Mouse (Mus musculus) cerebellum, adult 2 months (tissue): ENCODE results near the gene Gm11037. TPM values are rescaled to one million over a fixed set of nuclear protein-coding genes. Genes with fewer than 3 reads are reported as not detected.

Source experiments
- DNase-seq, 2 experiments: peaks; one replicate each; pipeline ENCODE4 v3.0.0; 2021
- H3K27ac ChIP-seq: fragments of 200-500 bp; 2 replicates; pipeline ENCODE4 v1.5.1; 2012; ENCODE audit warnings: low read length, control low read depth, inconsistent platforms; ENCODE audit not compliant: insufficient read depth
- H3K27me3 ChIP-seq: fragments of 200-500 bp; 2 replicates; pipeline ENCODE4 v1.6.1; 2012; ENCODE audit warnings: inconsistent platforms, mild to moderate bottlenecking, low read length, moderate library complexity; ENCODE audit not compliant: control insufficient read depth, insufficient read depth
- H3K4me1 ChIP-seq: fragments of 200-500 bp; 2 replicates; pipeline ENCODE4 v1.6.1; 2011; ENCODE audit warnings: low read length; ENCODE audit not compliant: control insufficient read depth, insufficient read depth
- H3K4me3 ChIP-seq: fragments of 200-500 bp; replicated peaks from 2 replicates; pipeline ENCODE3; 2011; ENCODE audit warnings: mild to moderate bottlenecking, low read depth, low read length, control low read depth; ENCODE audit not compliant: insufficient read depth
- CTCF ChIP-seq: fragments of 200-500 bp; IDR thresholded peaks from 2 replicates; pipeline ENCODE4 v1.5.1; 2011; ENCODE audit warnings: low read depth, mild to moderate bottlenecking, control low read depth, low read length, moderate library complexity, borderline replicate concordance; ENCODE audit not compliant: insufficient read depth
- POLR2A ChIP-seq: fragments of 200-500 bp; IDR thresholded peaks from 2 replicates; pipeline ENCODE4 v1.6.1; 2011; ENCODE audit warnings: low read length, control low read depth, borderline replicate concordance; ENCODE audit not compliant: insufficient read depth
- WGBS: fragments of 180-500 bp; shearing (Covaris S2); methylation state at CpG from one replicate; pipeline ENCODE4 v1.1.7; 2018; 5-methylcytosine and 5-hydroxymethylcytosine counted together
- polyA plus RNA-seq: library from polyadenylated mRNA; depleted of rRNA; stranded (reverse); fragments of >200 nt; gene quantifications from 2 replicates; pipeline ENCODE4 v1.2.3, GENCODE M21; 2012

Gm11037 gene
- polyA plus RNA-seq, 1 experiment: not detected

DNA sequence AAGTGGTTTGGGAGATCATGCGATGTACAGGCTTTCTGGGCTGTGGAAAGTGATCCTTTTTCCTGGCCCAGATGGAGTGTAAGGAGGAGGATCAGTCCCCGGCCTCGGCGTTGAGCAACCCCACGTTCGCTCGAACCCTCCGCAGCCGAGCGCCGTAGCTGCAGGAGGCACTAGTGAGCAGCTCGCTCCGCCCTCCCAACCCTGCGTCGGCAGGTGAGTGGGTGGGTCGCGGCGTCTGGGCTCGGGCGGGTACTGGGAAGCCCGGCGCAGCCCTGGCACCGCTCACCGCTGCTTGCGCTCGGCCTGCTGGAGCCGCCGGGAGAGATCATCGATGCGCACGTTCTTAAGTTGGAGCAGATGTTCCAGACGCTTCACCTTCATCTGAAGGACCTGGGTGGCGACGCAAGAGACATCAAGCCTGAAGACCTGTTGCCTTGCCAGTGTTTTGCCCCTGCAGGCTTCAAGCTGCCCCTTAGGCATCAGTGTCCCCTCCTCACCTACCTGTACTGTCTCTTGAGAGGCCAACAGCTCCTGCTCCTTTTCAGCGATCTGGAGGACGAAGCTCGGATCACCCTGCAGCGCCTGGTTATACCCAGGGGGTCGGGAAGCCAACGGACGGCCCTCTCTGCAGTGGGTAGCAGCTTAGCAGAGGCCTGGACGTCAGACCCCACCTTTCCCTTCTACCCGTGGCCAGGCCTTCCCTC, 38.3 kb downstream of the Gm11037 start:
- H3K4me3 ChIP-seq: no peak overlapping the region
- DNase-seq: peak; percentile 62 to 69
- no peak for TF ChIP-seq CTCF
- no peak for TF ChIP-seq POLR2A
- no peaks in the 10 kb centered on the region; the same call in 1 of the 2 replicates for H3K4me1 ChIP-seq
- 45% methylated on average over 43 of the region's 43 CpGs for WGBS
- no peak overlapping the region for H3K27ac ChIP-seq
- H3K27me3 ChIP-seq: no peaks in the 10 kb centered on the region

DNA sequence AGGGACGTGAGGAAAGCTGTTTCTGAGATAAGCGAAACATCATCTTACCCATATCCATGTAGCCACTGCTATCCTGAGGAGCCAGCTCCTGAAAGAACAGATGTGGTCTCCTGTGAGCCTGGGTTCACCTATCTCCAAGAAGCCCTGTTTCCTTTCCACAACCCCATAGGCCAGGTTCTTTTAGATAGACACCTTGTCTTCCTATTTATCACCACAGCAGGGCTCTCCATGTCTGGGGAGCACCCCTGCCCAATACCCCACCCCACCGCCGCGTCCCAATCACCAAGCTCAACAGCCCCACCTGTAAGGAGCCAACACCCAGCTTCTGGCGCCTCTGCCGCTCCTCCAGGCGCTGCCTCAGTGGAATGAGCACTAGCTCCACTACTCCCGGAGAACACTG, 39.0 kb downstream of the Gm11037 start:
- no peak for DNase-seq
- no peak for TF ChIP-seq POLR2A
- TF ChIP-seq CTCF: no peak
- Histone ChIP-seq H3K27me3 (no peaks in the 10 kb centered on the region), H3K4me1 (peaks cover 6% of the 10 kb centered on the region), H3K27ac (no peak overlapping the region), H3K4me3 (no peak overlapping the region)
- WGBS: 71% methylated on average over 9 of the region's 9 CpGs

DNA sequence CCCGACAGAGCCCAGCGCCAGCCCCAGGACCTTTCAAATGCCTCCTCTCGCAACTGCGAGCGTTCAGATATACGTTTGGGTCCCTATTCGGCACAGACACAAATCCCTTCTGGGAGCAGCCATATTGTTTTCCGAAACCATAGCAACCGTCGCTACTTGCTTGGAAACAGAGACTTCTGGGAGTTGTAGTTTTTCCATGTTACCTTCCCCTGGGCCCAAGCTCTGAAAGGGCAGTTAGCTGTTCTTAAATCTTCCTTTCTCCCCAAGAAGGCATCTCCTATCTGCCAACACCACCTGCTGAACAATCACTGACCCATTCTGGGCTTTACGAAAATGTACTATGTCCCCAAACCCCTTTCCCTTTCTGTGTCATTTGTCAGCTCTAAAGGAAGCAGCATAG, 41.4 kb downstream of the Gm11037 start:
- peaks cover 15% of the 10 kb centered on the region for H3K4me1 ChIP-seq
- WGBS: 4% methylated on average over 11 of the region's 11 CpGs
- H3K4me3 ChIP-seq: peak overlapping the region; percentile 56
- TF ChIP-seq CTCF: no peak
- TF ChIP-seq POLR2A: no peak
- peak; percentile 63 to 78 for DNase-seq
- no peak overlapping the region for H3K27ac ChIP-seq
- no peaks in the 10 kb centered on the region for H3K27me3 ChIP-seq

DNA sequence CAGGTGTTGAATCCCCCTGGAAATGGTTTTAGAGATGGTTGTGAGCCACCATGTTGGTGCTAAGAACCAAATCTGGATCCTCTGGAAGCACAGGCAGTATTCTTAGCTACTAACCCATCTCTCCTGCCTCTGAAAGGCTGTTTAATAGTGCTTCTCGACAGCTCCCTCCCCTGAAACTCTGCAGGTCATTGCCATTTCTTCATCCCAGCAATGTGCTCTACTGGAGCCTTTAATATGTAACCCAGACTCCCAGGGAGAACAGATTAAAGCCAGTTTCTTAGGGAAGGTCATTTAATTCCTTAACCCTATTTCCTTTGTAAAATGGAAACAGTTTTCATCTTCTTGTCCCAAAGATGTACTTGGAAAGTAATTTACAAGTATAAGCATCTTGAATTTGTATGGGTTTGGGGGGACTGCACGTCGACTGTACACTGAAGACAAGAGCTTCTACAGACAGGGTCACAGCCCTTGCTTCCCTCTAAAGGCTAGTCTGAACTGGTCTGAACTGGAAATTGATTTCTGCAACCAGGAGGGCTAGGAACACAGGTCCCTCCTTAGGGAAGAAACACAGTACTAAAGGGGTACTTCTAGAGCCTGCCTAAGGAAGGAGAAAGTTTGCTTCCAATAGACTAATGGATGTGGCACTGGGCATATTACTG, 42.1 kb downstream of the Gm11037 start:
- H3K4me1 ChIP-seq: peaks cover 15% of the 10 kb centered on the region
- no peak for TF ChIP-seq CTCF
- TF ChIP-seq POLR2A: no peak
- no peak overlapping the region for H3K4me3 ChIP-seq
- no peaks in the 10 kb centered on the region for H3K27me3 ChIP-seq
- no peak for DNase-seq
- 69% methylated on average over 3 of the region's 3 CpGs for WGBS
- H3K27ac ChIP-seq: no peak overlapping the region

DNA sequence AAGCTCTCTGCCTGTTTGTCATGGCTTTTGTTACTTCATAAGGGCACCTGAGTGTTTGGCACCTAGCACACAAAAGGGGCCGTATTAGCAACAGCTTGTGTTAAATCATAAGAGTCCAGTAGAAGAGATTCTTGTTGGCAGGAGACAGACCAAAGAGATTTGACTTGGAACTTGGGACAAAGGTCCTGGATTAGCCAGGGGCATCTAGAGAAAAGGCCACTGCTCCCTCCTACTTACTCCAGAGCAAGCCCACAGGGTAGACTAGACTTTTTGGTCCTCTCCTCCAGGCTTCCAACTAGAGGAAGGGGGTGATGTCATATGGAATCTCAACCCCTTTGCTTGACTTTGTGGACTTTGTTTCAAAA, 42.6 kb downstream of the Gm11037 start:
- Histone ChIP-seq H3K27me3 (no peaks in the 10 kb centered on the region), H3K4me3 (no peak overlapping the region), H3K4me1 (peaks cover 15% of the 10 kb centered on the region), H3K27ac (no peak overlapping the region)
- no peak for TF ChIP-seq CTCF
- no peak for TF ChIP-seq POLR2A
- 62% methylated on average over 1 of the region's 1 CpGs for WGBS
- DNase-seq: no peak

DNA sequence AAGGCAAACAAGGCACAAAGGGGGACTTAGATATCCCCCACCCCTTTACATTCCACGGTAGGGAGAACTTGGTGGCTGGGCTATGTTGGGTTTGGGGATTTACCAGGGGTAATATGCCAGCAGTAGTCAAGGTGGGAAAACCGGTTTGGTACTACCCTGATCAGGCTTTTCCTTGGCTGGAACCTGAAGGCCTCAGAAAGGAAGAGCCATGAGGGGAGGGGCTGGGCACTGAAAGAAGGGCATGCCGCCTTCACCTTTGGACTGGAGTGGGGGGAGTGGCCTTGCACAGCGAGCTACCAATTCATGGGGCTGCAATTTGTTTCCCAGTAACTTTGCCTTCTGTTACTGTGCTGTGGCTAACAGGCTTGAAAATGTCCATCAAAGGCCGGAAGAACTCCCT, 43.2 kb downstream of the Gm11037 start:
- WGBS: 46% methylated on average over 5 of the region's 5 CpGs
- TF ChIP-seq POLR2A: no peak
- no peak for TF ChIP-seq CTCF
- no peak for DNase-seq

DNA sequence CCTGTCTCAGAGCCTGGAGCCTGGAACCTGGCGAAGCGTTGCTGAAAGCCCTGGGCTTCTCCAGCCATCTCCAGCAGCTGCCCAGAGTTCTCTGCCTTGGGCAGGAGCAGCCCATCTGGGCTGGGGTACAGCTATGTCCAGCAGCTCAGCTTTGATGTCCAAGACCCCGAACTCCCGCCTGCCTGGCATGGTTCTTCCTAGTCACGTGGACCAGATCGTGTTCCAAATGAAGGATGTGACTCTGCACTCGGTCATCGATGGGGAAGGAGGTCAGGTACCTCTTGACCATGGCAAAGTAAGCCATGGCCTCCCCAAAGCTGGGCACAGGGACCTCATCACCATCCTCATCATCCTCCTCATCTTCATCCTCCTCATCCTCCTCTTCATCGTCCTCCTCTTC, 44.6 kb downstream of the Gm11037 start:
- TF ChIP-seq POLR2A: no peak
- TF ChIP-seq CTCF: no peak
- H3K27me3 ChIP-seq: no peaks in the 10 kb centered on the region
- peaks cover 15% of the 10 kb centered on the region for H3K4me1 ChIP-seq
- DNase-seq: peak in 1 of 2 experiments; percentile 23
- WGBS: 20% methylated on average over 9 of the region's 9 CpGs
- peak overlapping the region; percentile 51 for H3K4me3 ChIP-seq
- 0 out of 2 replicates have a peak overlapping the region, but pooled peaks have one; percentile 15 for H3K27ac ChIP-seq

More for the DNA sequence above, 43.2 kb downstream of the Gm11037 start:
- Histone ChIP-seq H3K27me3 (no peaks in the 10 kb centered on the region), H3K4me1 (peaks cover 15% of the 10 kb centered on the region), H3K27ac (no peak overlapping the region), H3K4me3 (no peak overlapping the region)

DNA sequence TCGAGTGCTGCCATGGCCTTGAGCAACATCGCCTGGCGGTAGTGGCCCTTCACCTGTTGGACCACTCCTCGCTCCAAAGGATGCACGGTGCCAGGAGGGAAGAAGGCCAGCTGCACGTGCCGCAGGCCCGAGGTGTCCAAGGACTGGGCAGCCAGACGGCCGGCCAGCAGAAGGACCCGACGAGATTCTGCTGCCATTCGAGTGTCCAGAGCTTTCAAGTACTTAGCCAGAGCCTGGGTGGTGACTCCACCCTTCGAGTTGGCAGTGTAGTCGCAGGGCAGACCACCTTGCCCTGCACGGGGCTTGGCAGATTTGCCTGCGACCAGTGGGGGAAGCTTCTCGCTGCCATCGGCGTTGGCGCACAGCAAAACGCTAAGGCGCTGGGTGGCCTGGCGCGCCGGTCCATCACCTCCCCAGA, 45.5 kb downstream of the Gm11037 start:
- peaks cover 15% of the 10 kb centered on the region for H3K4me1 ChIP-seq
- H3K4me3 ChIP-seq: peak overlapping the region; percentile 65
- TF ChIP-seq POLR2A (no peak), CTCF (no peak)
- peak in 1 of 2 experiments; percentile 40 for DNase-seq
- no peaks in the 10 kb centered on the region for H3K27me3 ChIP-seq
- WGBS: 4% methylated on average over 26 of the region's 26 CpGs
- no peak overlapping the region for H3K27ac ChIP-seq
